Mouse (Mus musculus): ENCODE measurements around the gene Ddit4l. TPM values are rescaled to one million over a fixed set of nuclear protein-coding genes. Genes with fewer than 3 reads are reported as not detected.
"Not testable (repeated sequence)": the region's sequence is repeated elsewhere in the genome, so short reads cannot be mapped to it uniquely, and the experiment has no call there.

The Ddit4l gene
- total RNA-seq, 2 experiments from 2014 or later, result 7.7 to 10.9 TPM

- DNase-seq, result peak; percentile 14 to 25
These were observed 26.2 kb downstream of the Ddit4l start for GRCm38 (mm10) chr3:137647427-137648100.

GRCm38 (mm10) chr3:137649112-137649511 lies 27.7 kb downstream of the Ddit4l start:
- DNase-seq, result no peak

DNA sequence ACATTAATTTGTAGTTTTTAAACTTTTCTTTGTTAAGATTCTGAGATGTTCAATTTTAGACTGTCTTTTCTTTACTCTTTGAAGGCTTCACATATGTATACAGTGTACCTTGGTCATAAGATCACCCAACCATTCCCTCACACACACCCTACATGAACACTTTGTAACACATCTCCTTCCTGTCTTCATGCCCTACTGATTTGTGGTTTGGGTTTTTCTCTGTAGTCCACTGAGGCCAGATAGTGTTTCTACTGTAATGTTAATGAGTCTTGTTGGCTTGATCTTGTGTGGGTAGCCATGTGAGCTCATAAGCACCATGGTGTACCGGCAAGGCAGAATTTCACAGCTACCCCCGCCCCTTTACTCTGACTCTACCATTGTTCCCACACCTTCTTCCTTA lies 31.4 kb downstream of the Ddit4l start:
- DNase-seq, result no peak

DNA sequence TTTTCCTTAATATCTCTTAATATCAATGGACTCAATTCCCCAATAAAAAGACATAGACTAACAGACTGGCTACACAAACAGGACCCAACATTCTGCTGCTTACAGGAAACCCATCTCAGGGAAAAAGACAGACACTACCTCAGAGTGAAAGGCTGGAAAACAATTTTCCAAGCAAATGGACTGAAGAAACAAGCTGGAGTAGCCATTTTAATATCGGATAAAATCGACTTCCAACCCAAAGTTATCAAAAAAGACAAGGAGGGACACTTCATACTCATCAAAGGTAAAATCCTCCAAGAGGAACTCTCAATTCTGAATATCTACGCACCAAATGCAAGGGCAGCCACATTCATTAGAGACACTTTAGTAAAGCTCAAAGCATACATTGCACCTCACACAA lies 49.8 kb downstream of the Ddit4l start, which contains the start of gene Gm21962:
Gene Gm21962, plus strand, starts transcription at position 301 of the 400 bp plus-strand sequence.
- DNase-seq, result not testable (repeated sequence)

Small RNAs within 50 kb of the gene (microRNA-seq; reads per million reads assigned to microRNA genes)
- 0 reads per million in 2 experiments for gene Gm22468

Other genes with a start within 250 kb of the Ddit4l start
- gene Gm21962, start 49.9 kb downstream of the Ddit4l start, total RNA-seq (2021), result not detected
- 100 to 1,000 TPM; 135 to 151 TPM for gene H2afz, start 242.9 kb downstream of the Ddit4l start, total RNA-seq (2021)
- 10 to 100 TPM; 52.1 to 53.8 TPM for gene Dnajb14, start 246.1 kb downstream of the Ddit4l start, total RNA-seq (2021)

Measured in layer of hippocampus, postnatal 36 days (tissue).